Mouse (Mus musculus): ENCODE results near the gene Lrp6. TPM values are rescaled to one million over a fixed set of nuclear protein-coding genes. Genes with fewer than 3 reads are reported as not detected.

The Lrp6 gene
- polyA plus RNA-seq, 1 experiment = 17.1 TPM

DNA sequence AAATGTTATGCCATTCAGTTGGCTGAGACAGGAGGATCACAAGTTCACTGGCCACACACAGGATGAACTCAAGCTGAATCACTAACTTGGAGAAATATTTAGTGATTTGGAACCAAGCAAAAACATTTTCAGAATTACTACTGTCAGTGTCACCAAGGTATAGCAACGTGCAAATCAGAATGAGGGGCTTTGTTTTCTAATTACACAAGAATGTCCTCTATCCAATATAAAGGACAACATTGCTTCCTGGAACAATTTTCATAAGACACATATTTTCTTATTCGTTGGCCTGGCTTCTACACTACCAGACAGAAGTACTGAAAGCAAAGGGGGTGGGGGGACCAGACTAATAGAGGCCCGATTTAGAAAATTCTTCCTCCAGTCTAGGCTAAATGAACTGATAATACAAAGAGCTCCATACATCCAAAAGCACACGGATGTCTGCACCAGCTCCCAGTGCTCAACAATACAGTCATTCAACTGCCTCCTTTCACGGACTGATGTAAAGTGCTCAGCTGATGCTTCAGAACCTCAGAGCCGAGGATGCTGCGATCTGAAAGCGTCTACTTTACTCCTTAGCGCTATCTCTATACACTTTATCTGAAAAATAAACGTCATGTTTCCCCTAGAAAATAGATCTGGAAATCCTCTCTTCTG is 29.2 kb downstream of the Lrp6 start:
- 82% methylated on average over 10 of the region's 10 CpGs for WGBS

DNA sequence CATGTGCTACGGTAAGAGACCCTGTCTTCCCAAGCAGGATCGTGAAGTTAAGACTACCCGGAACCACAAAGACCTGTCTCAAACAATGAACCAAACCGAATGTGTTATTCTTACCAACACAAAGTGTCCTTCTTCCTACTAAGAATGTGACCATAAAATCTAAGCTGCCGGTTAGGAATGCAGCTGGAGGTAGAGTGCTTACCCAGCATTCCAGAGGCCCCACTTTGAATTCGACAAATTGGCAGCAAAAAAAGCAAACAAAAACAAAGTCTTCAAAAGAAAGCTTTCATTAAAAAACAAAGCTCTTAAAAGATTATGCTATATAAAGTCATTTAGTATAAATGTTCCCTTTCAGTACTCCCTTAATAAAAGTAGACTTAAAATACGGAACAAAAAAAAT is 31.6 kb downstream of the Lrp6 start:
- 87% methylated on average over 7 of the region's 7 CpGs for WGBS
- TF ChIP-seq POLR2A (IDR thresholded peaks at IDR 0.05; ENCODE audit: borderline replicate concordance, control insufficient read depth, low read depth, low read length) = no peak
- TF ChIP-seq CTCF (IDR thresholded peaks at IDR 0.05; ENCODE audit: control insufficient read depth, insufficient read depth, low read length) = no peak
- H3K4me3 ChIP-seq (replicated peaks; ENCODE audit: control insufficient read depth, low read depth, low read length) = no peak overlapping the region
- no peak overlapping the region for H3K27ac ChIP-seq (ENCODE audit: control insufficient read depth, insufficient read depth, low read depth, low read length, poor library complexity)
- no peaks in the 10 kb centered on the region; the same call in 1 of the 2 replicates for H3K4me1 ChIP-seq (ENCODE audit: control insufficient read depth, insufficient read depth, low read length)

More for the DNA sequence above, 29.2 kb downstream of the Lrp6 start:
- no peak overlapping the region for H3K4me3 ChIP-seq (replicated peaks; ENCODE audit: control insufficient read depth, low read depth, low read length)
- TF ChIP-seq CTCF (IDR thresholded peaks at IDR 0.05; ENCODE audit: control insufficient read depth, insufficient read depth, low read length) = no peak
- TF ChIP-seq POLR2A (IDR thresholded peaks at IDR 0.05; ENCODE audit: borderline replicate concordance, control insufficient read depth, low read depth, low read length) = no peak
- H3K27ac ChIP-seq (ENCODE audit: control insufficient read depth, insufficient read depth, low read depth, low read length, poor library complexity) = no peak overlapping the region
- no peaks in the 10 kb centered on the region; the same call in 1 of the 2 replicates for H3K4me1 ChIP-seq (ENCODE audit: control insufficient read depth, insufficient read depth, low read length)

DNA sequence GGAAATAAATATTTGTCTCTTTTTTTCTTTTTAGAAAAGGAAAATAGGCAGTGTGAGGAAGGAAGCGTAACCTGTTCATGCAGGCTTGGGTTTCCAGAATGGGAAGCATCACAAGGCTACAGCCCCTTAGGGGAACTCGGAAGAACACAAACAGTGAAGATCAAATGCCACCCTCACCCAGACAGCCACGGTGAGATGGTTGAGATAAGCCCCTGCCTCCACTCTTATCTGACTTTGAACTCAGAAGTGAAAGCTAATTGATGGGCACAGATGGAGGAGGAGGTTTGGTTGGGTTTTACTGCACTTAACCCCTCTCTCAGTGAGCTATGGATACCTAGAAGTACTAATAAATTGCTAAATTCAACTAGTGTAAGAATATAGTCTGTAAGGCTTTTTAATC is 33.7 kb downstream of the Lrp6 start:
- Histone ChIP-seq H3K4me3 (replicated peaks; ENCODE audit: control insufficient read depth, low read depth, low read length) (no peak overlapping the region), H3K27ac (ENCODE audit: control insufficient read depth, insufficient read depth, low read depth, low read length, poor library complexity) (no peak overlapping the region), H3K4me1 (ENCODE audit: control insufficient read depth, insufficient read depth, low read length) (no peaks in the 10 kb centered on the region; the same call in 1 of the 2 replicates)
- TF ChIP-seq POLR2A (IDR thresholded peaks at IDR 0.05; ENCODE audit: borderline replicate concordance, control insufficient read depth, low read depth, low read length) (no peak), CTCF (IDR thresholded peaks at IDR 0.05; ENCODE audit: control insufficient read depth, insufficient read depth, low read length) (no peak)
- 56% methylated on average over 3 of the region's 3 CpGs for WGBS

DNA sequence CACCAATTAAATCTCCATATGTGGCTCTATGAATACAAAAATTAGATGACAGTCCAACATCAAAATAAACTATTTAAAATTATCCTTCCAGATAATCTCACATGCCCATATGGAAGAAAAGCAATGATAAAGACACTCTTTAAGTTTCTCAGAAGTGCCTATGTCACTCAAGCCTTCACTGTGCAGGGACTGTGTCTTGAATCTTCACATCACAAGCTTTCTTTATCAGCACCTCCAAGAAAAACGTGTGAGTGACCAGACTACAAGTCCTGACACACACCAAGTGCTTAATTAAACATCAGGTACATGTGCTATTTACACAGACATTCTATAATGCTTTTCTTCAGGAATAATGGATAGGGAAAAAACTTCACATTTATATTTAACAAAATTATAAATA is 34.8 kb downstream of the Lrp6 start:
- Histone ChIP-seq H3K4me1 (ENCODE audit: control insufficient read depth, insufficient read depth, low read length) (no peaks in the 10 kb centered on the region; the same call in 1 of the 2 replicates), H3K4me3 (replicated peaks; ENCODE audit: control insufficient read depth, low read depth, low read length) (no peak overlapping the region), H3K27ac (ENCODE audit: control insufficient read depth, insufficient read depth, low read depth, low read length, poor library complexity) (no peak overlapping the region)
- WGBS = 52% methylated on average over 1 of the region's 1 CpGs
- no peak for TF ChIP-seq CTCF (IDR thresholded peaks at IDR 0.05; ENCODE audit: control insufficient read depth, insufficient read depth, low read length)
- TF ChIP-seq POLR2A (IDR thresholded peaks at IDR 0.05; ENCODE audit: borderline replicate concordance, control insufficient read depth, low read depth, low read length) = no peak

DNA sequence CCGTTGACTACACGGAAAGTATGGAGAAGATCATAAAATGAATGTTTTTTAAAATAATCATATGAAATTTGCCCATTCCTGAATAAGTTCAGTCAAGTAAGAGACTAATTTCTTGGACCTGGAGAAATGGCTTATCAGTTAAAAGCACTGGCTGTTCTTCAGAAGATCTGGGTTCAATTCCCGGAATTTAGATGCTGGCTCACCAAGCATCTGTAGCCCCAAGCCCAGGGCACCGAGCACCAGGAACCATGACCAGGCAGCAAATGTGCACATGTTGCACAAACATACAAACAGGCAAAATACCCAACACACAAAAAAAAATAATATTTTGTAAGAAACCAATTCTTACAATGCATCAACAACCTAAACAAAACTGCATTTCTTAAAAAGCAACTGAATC is 37.4 kb downstream of the Lrp6 start:
- no peaks in the 10 kb centered on the region; the same call in 1 of the 2 replicates for H3K4me1 ChIP-seq (ENCODE audit: control insufficient read depth, insufficient read depth, low read length)
- no peak for TF ChIP-seq POLR2A (IDR thresholded peaks at IDR 0.05; ENCODE audit: borderline replicate concordance, control insufficient read depth, low read depth, low read length)
- TF ChIP-seq CTCF (IDR thresholded peaks at IDR 0.05; ENCODE audit: control insufficient read depth, insufficient read depth, low read length) = no peak
- 86% methylated on average over 4 of the region's 4 CpGs for WGBS

DNA sequence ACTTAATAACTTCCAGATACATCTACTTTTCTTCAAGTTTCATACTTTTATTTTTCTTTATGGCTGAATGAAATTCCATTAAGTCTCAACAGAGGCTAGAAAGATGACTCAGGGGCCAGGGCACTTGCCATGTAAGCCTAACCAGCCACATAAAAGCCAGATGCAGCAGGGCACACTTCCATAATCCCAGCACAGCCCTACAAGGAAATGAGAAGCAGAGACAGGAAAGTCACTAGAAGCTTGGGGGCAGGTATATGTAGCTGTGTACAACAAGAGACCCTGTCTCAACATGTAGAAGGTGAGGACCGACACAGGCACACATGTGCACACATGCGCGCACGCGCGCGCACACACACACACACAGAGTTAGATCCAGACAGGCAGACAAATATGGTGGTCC is 38.4 kb downstream of the Lrp6 start:
- 96% methylated on average over 7 of the region's 7 CpGs for WGBS
- no peak overlapping the region for H3K4me3 ChIP-seq (replicated peaks; ENCODE audit: control insufficient read depth, low read depth, low read length)
- H3K27ac ChIP-seq (ENCODE audit: control insufficient read depth, insufficient read depth, low read depth, low read length, poor library complexity) = no peak overlapping the region
- H3K4me1 ChIP-seq (ENCODE audit: control insufficient read depth, insufficient read depth, low read length) = no peaks in the 10 kb centered on the region; the same call in 1 of the 2 replicates
- TF ChIP-seq POLR2A (IDR thresholded peaks at IDR 0.05; ENCODE audit: borderline replicate concordance, control insufficient read depth, low read depth, low read length) (no peak), CTCF (IDR thresholded peaks at IDR 0.05; ENCODE audit: control insufficient read depth, insufficient read depth, low read length) (no peak)

More for the DNA sequence above, 37.4 kb downstream of the Lrp6 start:
- no peak overlapping the region for H3K4me3 ChIP-seq (replicated peaks; ENCODE audit: control insufficient read depth, low read depth, low read length)
- H3K27ac ChIP-seq (ENCODE audit: control insufficient read depth, insufficient read depth, low read depth, low read length, poor library complexity) = no peak overlapping the region

DNA sequence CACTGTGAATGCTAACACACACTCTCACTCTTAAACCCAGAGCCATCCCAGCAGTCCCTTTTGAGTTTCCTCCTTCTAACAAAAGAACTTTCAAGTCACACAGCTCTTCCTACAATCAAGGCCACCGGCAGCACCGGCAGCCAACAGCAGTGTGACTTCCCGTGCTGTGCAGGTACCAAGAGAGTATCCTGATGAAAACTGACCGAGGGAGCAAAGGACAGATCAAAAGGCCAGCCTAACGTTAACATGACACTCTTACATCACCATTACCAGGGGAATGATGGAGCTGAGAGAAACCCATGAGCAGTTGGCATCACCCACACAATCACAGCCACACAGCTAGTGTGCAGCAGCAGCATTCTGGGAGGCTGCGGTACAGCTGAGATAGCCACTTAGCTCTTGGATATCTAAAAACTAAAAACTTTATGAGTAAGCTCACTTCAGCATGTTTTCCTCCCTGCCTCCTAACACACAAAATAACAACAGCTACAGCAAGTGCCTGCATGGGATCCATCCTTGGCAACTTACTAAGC is 39.1 kb downstream of the Lrp6 start:
- Histone ChIP-seq H3K4me3 (replicated peaks; ENCODE audit: control insufficient read depth, low read depth, low read length) (no peak overlapping the region), H3K27ac (ENCODE audit: control insufficient read depth, insufficient read depth, low read depth, low read length, poor library complexity) (no peak overlapping the region), H3K4me1 (ENCODE audit: control insufficient read depth, insufficient read depth, low read length) (no peaks in the 10 kb centered on the region; the same call in 1 of the 2 replicates)
- 62% methylated on average over 6 of the region's 6 CpGs for WGBS
- TF ChIP-seq CTCF (IDR thresholded peaks at IDR 0.05; ENCODE audit: control insufficient read depth, insufficient read depth, low read length) (no peak), POLR2A (IDR thresholded peaks at IDR 0.05; ENCODE audit: borderline replicate concordance, control insufficient read depth, low read depth, low read length) (no peak)

DNA sequence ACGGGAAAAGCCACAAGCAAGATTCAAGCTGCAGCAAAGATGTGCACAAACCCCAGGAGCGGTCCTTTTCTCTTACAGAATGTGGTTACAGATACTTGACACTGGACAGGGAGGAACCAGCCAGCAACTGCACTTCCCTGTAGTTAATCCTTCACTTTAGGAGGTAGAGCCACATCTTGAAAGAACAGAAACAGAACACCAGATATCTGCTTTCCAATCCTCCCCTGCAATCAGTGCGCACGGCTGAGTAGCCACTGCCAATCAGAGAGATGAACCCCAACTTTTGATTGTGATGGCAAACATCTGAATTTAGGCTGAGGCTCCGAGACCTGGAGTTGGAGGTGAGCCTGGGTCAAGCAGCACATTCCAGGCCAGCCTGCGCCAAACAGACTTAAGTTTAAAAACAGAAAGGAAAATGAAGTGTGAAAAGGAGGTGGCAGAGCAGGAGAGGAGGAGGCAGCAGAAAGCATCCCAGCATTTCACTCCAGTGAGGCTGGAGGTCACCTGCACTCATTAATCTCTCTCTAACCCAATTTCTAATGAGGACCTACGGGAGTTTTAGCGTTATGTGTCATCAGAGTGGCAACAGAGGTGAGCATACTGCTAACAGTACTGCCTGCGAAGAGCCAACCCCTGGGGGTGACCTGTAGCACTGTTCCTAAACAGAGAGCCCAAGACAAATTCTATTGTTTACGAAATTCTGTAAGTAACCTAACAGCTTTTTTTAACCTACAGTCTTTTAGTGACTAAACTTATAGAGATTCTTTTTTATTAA is 39.8 kb downstream of the Lrp6 start:
- Histone ChIP-seq H3K27ac (ENCODE audit: control insufficient read depth, insufficient read depth, low read depth, low read length, poor library complexity) (no peak overlapping the region), H3K4me3 (replicated peaks; ENCODE audit: control insufficient read depth, low read depth, low read length) (no peak overlapping the region), H3K4me1 (ENCODE audit: control insufficient read depth, insufficient read depth, low read length) (no peaks in the 10 kb centered on the region; the same call in 1 of the 2 replicates)
- TF ChIP-seq POLR2A (IDR thresholded peaks at IDR 0.05; ENCODE audit: borderline replicate concordance, control insufficient read depth, low read depth, low read length) (no peak), CTCF (IDR thresholded peaks at IDR 0.05; ENCODE audit: control insufficient read depth, insufficient read depth, low read length) (no peak)
- WGBS = 83% methylated on average over 10 of the region's 10 CpGs

Measured in bone marrow, adult 2 months (tissue).